Mouse (Mus musculus) midbrain, embryonic 13.5 days (tissue): Measurements from ENCODE around the gene Kank3. TPM values are rescaled to one million over a fixed set of nuclear protein-coding genes. Genes with fewer than 3 reads are reported as not detected.
A peak's percentile ranks its signal among the peaks of the same experiment; 100 is the strongest.

ENCODE experiments used
- ATAC-seq: fragments of 200-750 bp; cut with Nextera tagmentation; 2 replicates; pipeline ENCODE4 v1.8.0; 2017; ENCODE audit warnings: mild to moderate bottlenecking, moderate TSS enrichment, moderate library complexity
- H3K27ac ChIP-seq: fragments of 300-500 bp; sonication (generic); 2 replicates; pipeline ENCODE4 v1.5.1; 2015; ENCODE audit warnings: inconsistent platforms, mild to moderate bottlenecking, moderate library complexity
- H3K27me3 ChIP-seq: fragments of 300-500 bp; sonication (generic); 2 replicates; pipeline ENCODE4 v1.6.1; 2015; ENCODE audit warnings: mild to moderate bottlenecking, inconsistent platforms
- H3K36me3 ChIP-seq: fragments of 300-500 bp; sonication (generic); 2 replicates; pipeline ENCODE4 v1.6.1; 2015; ENCODE audit warnings: mild to moderate bottlenecking, inconsistent platforms
- H3K4me1 ChIP-seq: fragments of 300-500 bp; sonication (generic); replicated peaks from 2 replicates; pipeline ENCODE4 v1.6.1; 2015; ENCODE audit warnings: inconsistent platforms
- H3K4me2 ChIP-seq: fragments of 300-500 bp; sonication (generic); replicated peaks from 2 replicates; pipeline ENCODE4 v1.6.1; 2015; ENCODE audit warnings: moderate library complexity, mild to moderate bottlenecking, inconsistent platforms
- H3K4me3 ChIP-seq: fragments of 300-500 bp; sonication (generic); replicated peaks from 2 replicates; pipeline ENCODE4 v1.5.1; 2015; ENCODE audit warnings: mild to moderate bottlenecking, inconsistent platforms
- H3K9ac ChIP-seq: fragments of 300-500 bp; sonication (generic); replicated peaks from 2 replicates; pipeline ENCODE4 v1.6.1; 2015; ENCODE audit warnings: mild to moderate bottlenecking, inconsistent platforms
- H3K9me3 ChIP-seq: fragments of 300-500 bp; sonication (generic); 2 replicates; pipeline ENCODE4 v1.6.1; 2016; ENCODE audit warnings: mild to moderate bottlenecking, inconsistent platforms
- WGBS: fragments of 180-500 bp; shearing (Covaris S2); methylation state at CpG from one replicate; pipeline ENCODE4 v1.1.7; 2015; 5-methylcytosine and 5-hydroxymethylcytosine counted together
- polyA plus RNA-seq: library from polyadenylated mRNA; unstranded; fragments of >200 nt; fragmentation: Nextera tagmentation; extraction: Ambion mirVana; gene quantifications from 2 replicates; pipeline ENCODE4 v1.2.1, GENCODE M21; 2015

Gene Kank3
- 28.6 and 36.2 TPM in 2 replicates for polyA plus RNA-seq

- Histone ChIP-seq H3K4me3 (peak within 1 kb of the TSS; percentile 51), H3K36me3 (no peaks in the 10 kb centered on the region), H3K9ac (peak within 1 kb of the TSS; percentile 61), H3K4me1 (peaks cover 11% of the 10 kb centered on the region; the same call in 1 of the 2 replicates), H3K27me3 (peaks cover 16% of the 10 kb centered on the region), H3K27ac (no peak within 1 kb of the TSS), H3K4me2 (peak within 1 kb of the TSS; percentile 72), H3K9me3 (no peaks in the 10 kb centered on the region)
- 2% methylated on average over 36 of the region's 36 CpGs for WGBS
- ATAC-seq = peak; percentile 99
These were observed at the start of gene Kank3 for GRCm38 (mm10) chr17:33810334-33811141. TSS of gene Kank3 (plus strand) at chr17:33810519.

GRCm38 (mm10) chr17:33766389-33766788 lies 43.9 kb upstream of the Kank3 start:
- H3K36me3 ChIP-seq = no peaks in the 10 kb centered on the region
- H3K9me3 ChIP-seq = no peaks in the 10 kb centered on the region
- no peak overlapping the region for H3K4me2 ChIP-seq
- H3K9ac ChIP-seq = no peak overlapping the region
- no peak overlapping the region for H3K27ac ChIP-seq
- H3K27me3 ChIP-seq = no peaks in the 10 kb centered on the region
- H3K4me3 ChIP-seq = no peak overlapping the region
- WGBS = 83% methylated on average over 3 of the region's 3 CpGs
- no peaks in the 10 kb centered on the region for H3K4me1 ChIP-seq
- no peak for ATAC-seq

GRCm38 (mm10) chr17:33771617-33772016 lies 38.7 kb upstream of the Kank3 start:
- Histone ChIP-seq H3K9me3 (no peaks in the 10 kb centered on the region), H3K36me3 (no peaks in the 10 kb centered on the region), H3K4me3 (no peak overlapping the region), H3K9ac (no peak overlapping the region), H3K4me1 (no peaks in the 10 kb centered on the region), H3K27me3 (no peaks in the 10 kb centered on the region), H3K27ac (no peak overlapping the region), H3K4me2 (no peak overlapping the region)
- 90% methylated on average over 4 of the region's 4 CpGs for WGBS
- no peak for ATAC-seq

GRCm38 (mm10) chr17:33773426-33773825 lies 36.9 kb upstream of the Kank3 start:
- no peak overlapping the region for H3K4me3 ChIP-seq
- no peaks in the 10 kb centered on the region for H3K36me3 ChIP-seq
- no peak for ATAC-seq
- no peak overlapping the region for H3K9ac ChIP-seq
- H3K4me1 ChIP-seq = no peaks in the 10 kb centered on the region
- H3K9me3 ChIP-seq = no peaks in the 10 kb centered on the region
- 82% methylated on average over 6 of the region's 6 CpGs for WGBS
- no peak overlapping the region for H3K4me2 ChIP-seq
- no peak overlapping the region for H3K27ac ChIP-seq
- no peaks in the 10 kb centered on the region for H3K27me3 ChIP-seq

DNA sequence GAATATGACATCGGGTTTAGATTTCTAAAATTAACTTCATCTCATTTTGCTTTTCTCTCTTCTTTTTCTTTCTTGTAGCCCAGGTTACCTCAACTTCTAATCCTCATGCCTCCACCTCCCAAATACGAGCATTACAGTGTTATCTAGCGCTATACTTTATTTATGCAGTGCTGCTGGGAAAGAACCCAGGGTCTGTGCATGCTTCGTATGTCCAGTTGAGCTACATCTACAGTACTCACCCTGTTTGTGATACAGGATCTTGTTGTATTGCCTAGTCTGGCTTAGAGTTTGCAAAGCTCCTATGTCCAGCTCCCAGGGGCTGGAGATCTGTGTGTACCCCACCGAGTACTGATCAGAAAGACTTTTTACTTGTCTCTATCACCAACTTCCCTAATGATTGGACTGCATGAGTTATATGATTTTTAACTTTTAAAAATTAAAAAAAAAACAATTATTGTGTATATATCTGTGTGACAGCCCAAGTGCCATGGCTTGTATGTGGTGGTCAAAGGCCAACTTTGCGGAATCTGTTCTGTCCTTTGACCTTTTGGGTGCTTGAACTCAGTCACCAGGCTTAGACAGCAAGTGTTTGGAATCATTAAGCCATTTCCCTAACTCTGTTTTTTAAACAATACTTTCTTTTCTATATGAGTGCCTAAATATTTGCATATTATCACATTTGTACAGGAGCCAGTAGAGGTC lies 36.3 kb upstream of the Kank3 start:
- no peak for ATAC-seq
- no peak overlapping the region for H3K27ac ChIP-seq
- WGBS = 91% methylated on average over 6 of the region's 6 CpGs
- 0 out of 2 replicates have a peak, but pooled peaks cover 1% of the 10 kb centered on the region for H3K4me1 ChIP-seq
- H3K9me3 ChIP-seq = no peaks in the 10 kb centered on the region
- H3K9ac ChIP-seq = no peak overlapping the region
- H3K4me3 ChIP-seq = no peak overlapping the region
- H3K36me3 ChIP-seq = no peaks in the 10 kb centered on the region
- no peak overlapping the region for H3K4me2 ChIP-seq
- no peaks in the 10 kb centered on the region for H3K27me3 ChIP-seq

GRCm38 (mm10) chr17:33774573-33775155 lies 35.7 kb upstream of the Kank3 start:
- no peak overlapping the region for H3K27ac ChIP-seq
- WGBS = 91% methylated on average over 8 of the region's 8 CpGs
- H3K4me2 ChIP-seq = no peak overlapping the region
- no peaks in the 10 kb centered on the region for H3K9me3 ChIP-seq
- ATAC-seq = no peak
- no peaks in the 10 kb centered on the region for H3K27me3 ChIP-seq
- no peak overlapping the region for H3K4me3 ChIP-seq
- H3K36me3 ChIP-seq = no peaks in the 10 kb centered on the region
- 0 out of 2 replicates have a peak, but pooled peaks cover 6% of the 10 kb centered on the region for H3K4me1 ChIP-seq
- no peak overlapping the region for H3K9ac ChIP-seq

- Histone ChIP-seq H3K4me1 (0 out of 2 replicates have a peak, but pooled peaks cover 6% of the 10 kb centered on the region), H3K27me3 (no peaks in the 10 kb centered on the region), H3K4me3 (no peak overlapping the region), H3K27ac (no peak overlapping the region), H3K36me3 (no peaks in the 10 kb centered on the region), H3K9me3 (no peaks in the 10 kb centered on the region), H3K9ac (no peak overlapping the region), H3K4me2 (no peak overlapping the region)
- ATAC-seq = no peak
- 93% methylated on average over 4 of the region's 4 CpGs for WGBS
These were observed 35.0 kb upstream of the Kank3 start for GRCm38 (mm10) chr17:33775287-33775686.

DNA sequence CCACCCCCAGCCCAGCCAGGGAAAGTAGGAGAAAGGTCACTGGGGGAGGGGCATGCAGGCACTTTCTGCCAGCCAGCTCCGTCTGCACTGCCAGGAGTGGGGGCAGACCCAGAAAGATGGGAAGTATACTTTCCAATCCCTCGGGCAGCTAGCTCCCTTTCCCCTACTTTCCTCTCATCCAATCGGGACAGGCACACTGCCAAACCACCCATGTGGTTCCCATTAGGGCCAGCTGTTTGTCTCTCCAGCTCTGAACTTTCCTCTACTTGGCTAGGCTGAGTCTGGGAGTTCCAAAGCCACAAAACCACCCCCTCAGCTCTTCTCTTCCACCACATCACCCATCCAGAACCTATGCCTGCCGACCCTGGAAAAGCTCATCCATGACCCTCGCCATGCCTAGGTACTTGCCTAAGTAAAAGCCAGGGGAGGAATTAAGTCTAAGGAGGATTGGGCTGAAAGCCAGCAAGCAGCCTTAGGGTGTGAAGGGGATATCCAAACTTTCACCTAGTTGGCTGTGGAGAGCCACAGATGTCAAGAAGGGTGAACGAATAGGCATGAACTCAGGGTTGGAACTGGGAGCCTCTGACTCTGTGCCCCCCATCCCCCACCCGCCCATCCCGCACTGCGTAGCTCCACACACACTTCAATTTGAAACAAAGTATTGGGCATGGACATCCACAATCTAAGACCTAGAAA lies 30.9 kb upstream of the Kank3 start:
- Histone ChIP-seq H3K27me3 (peaks cover 12% of the 10 kb centered on the region; the same call in 1 of the 2 replicates), H3K4me3 (no peak overlapping the region), H3K27ac (no peak overlapping the region), H3K9me3 (no peaks in the 10 kb centered on the region), H3K36me3 (no peaks in the 10 kb centered on the region), H3K4me2 (no peak overlapping the region), H3K9ac (no peak overlapping the region), H3K4me1 (peaks cover 22% of the 10 kb centered on the region)
- 64% methylated on average over 9 of the region's 9 CpGs for WGBS
- 0 out of 2 replicates have a peak, but pooled peaks have one; percentile 47 for ATAC-seq

DNA sequence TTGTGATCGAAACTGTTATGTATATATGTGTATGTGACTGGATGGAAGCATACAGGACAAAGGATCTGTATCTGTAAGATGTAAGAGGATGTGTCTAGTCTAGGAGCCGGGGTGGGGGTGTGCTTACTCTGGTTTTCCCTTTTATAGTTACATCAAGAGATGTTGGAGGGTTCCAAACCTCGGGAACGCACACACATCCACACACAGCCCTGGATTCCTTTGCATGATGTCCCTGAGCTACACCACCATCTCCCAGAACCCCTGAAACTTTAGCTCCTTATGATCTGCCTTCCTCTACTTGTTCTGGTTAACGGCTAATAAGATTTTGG lies 30.4 kb upstream of the Kank3 start:
- Histone ChIP-seq H3K9me3 (no peaks in the 10 kb centered on the region), H3K9ac (no peak overlapping the region), H3K27ac (no peak overlapping the region), H3K27me3 (peaks cover 12% of the 10 kb centered on the region; the same call in 1 of the 2 replicates), H3K36me3 (no peaks in the 10 kb centered on the region), H3K4me1 (peaks cover 22% of the 10 kb centered on the region), H3K4me3 (no peak overlapping the region), H3K4me2 (no peak overlapping the region)
- ATAC-seq = no peak
- WGBS = 95% methylated on average over 5 of the region's 5 CpGs

- H3K9me3 ChIP-seq = no peaks in the 10 kb centered on the region
- 0 out of 2 replicates have a peak overlapping the region, but pooled peaks have one; percentile 67 for H3K9ac ChIP-seq
- no peak overlapping the region for H3K27ac ChIP-seq
- H3K36me3 ChIP-seq = no peaks in the 10 kb centered on the region
- H3K27me3 ChIP-seq = peaks cover 12% of the 10 kb centered on the region; the same call in 1 of the 2 replicates
- H3K4me2 ChIP-seq = peak overlapping the region; percentile 90
- ATAC-seq = no peak
- H3K4me3 ChIP-seq = peak overlapping the region; percentile 49; the same call in 1 of the 2 replicates
- WGBS = 91% methylated on average over 5 of the region's 5 CpGs
- peaks cover 22% of the 10 kb centered on the region for H3K4me1 ChIP-seq
These were observed 29.9 kb upstream of the Kank3 start for GRCm38 (mm10) chr17:33780431-33780830.

- H3K36me3 ChIP-seq = no peaks in the 10 kb centered on the region
- H3K9ac ChIP-seq = peak within 1 kb of the TSS; percentile 67
- H3K4me1 ChIP-seq = peaks cover 22% of the 10 kb centered on the region
- H3K4me3 ChIP-seq = peak within 1 kb of the TSS; percentile 49
- H3K4me2 ChIP-seq = peak within 1 kb of the TSS; percentile 90
- H3K27me3 ChIP-seq = peaks cover 12% of the 10 kb centered on the region; the same call in 1 of the 2 replicates
- 1% methylated on average over 50 of the region's 50 CpGs for WGBS
- peak; percentile 84 for ATAC-seq
- 0 out of 2 replicates have a peak within 1 kb of the TSS, but pooled peaks have one; percentile 30 for H3K27ac ChIP-seq
- no peaks in the 10 kb centered on the region for H3K9me3 ChIP-seq
These were observed 29.0 kb upstream of the Kank3 start, which contains the start of gene Angptl4 for GRCm38 (mm10) chr17:33781124-33781977. TSS of gene Angptl4 (minus strand) at chr17:33781830.
